Mouse (Mus musculus) heart, adult 2 months (tissue): ENCODE results near the gene Ggt1.

Source experiments
- CTCF ChIP-seq: fragments of 200-600 bp; IDR thresholded peaks from 2 replicates; pipeline ENCODE4 v1.8.1; 2022; ENCODE audit warnings: antibody characterized with exemption, mild to moderate bottlenecking, moderate library complexity
- POLR2A ChIP-seq: fragments of 200-500 bp; IDR thresholded peaks from 2 replicates; pipeline ENCODE4 v1.6.1; 2011; ENCODE audit warnings: mild to moderate bottlenecking, low read depth, low read length, control low read depth; ENCODE audit not compliant: insufficient read depth

DNA sequence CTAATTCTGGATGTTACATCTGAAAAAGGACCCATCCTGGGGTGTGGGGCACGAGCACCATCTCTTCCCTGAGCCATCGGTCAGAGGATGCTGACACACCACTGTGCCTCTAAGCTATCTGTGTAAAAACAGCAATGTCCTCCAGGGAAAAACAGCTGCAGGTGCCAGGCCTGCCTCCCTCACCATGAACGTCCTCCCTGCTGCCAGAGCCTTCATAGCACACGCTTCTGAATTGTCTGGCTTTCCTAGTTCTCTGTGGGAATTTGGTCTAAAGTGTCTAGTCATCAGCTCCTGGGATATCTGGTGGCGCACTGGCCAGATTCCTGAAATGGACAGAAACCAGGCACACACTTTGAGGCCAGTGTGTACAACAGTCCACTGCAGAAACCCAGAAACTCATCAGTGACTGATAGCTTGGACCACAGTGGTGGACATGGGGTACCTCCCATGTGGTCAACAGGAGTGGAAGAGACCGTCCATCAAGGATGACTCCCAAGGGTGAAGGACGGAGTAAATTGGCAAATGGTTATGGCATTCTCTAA is 38.9 kb downstream of the Ggt1 start:
- TF ChIP-seq POLR2A = no peak
- no peak for TF ChIP-seq CTCF
